Mouse (Mus musculus) brain, embryonic 18.5 days (tissue): ENCODE results near the gene Caap1.

Source experiments
- DNase-seq: peaks from one replicate; pipeline ENCODE4 v3.0.0-alpha.2; 2012; ENCODE audit warnings: low read depth, low spot score

Gene Caap1

GRCm38 (mm10) chr4:94515366-94515765 lies 41.2 kb downstream of the Caap1 start:
- DNase-seq, result no peak

- no peak for DNase-seq
Measured at GRCm38 (mm10) chr4:94476749-94477399, 79.7 kb downstream of the Caap1 start.

GRCm38 (mm10) chr4:94473286-94473685 lies 83.3 kb downstream of the Caap1 start:
- no peak for DNase-seq

- DNase-seq, result no peak
Measured at GRCm38 (mm10) chr4:94459424-94459823, 97.2 kb downstream of the Caap1 start.

- DNase-seq, result no peak
Measured at GRCm38 (mm10) chr4:94454857-94455256, 101.7 kb downstream of the Caap1 start.
